Mouse (Mus musculus) megakaryocyte, embryonic 14.5 days (primary cell): ENCODE data around the gene Agr2.

Experiments used
- FLI1 ChIP-seq: IDR thresholded peaks from 2 replicates; pipeline ENCODE4 v1.6.1; 2012; ENCODE audit warnings: low read length, inconsistent platforms, mixed read lengths
- GATA1 ChIP-seq: IDR thresholded peaks from 3 replicates; pipeline ENCODE4 v1.6.1; 2012; ENCODE audit warnings: mixed read lengths, low read length, inconsistent platforms, borderline replicate concordance

DNA sequence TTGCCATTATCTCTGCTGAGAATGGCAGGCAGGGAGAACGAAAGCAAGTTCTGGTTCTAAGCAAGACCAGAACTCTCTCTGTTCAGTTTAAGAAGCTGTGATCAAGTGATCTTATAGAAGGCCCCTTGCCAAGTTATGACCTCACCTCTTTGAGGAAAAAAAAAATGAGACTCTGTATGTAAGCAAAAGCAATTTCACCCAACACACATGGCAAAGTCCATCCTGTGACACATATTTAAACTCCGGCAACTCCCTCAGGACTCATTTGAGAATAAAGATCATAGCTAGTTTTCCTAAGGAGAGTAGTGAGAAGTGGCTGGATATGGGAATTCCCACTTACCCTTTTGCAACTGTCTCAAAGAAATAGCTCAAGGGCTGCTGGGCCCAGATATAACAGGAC is 14.9 kb downstream of the Agr2 start:
- TF ChIP-seq GATA1 = no peak
- no peak for TF ChIP-seq FLI1
